10 mouse cellular contexts compared by ENCODE assay signal in genomic region chr11:117092711-117093110, GRCm38 (mm10). TPM values are rescaled to one million over a fixed set of nuclear protein-coding genes. Genes with fewer than 3 reads are reported as not detected.
DNase-seq lines count a peak whose midpoint lies in the region; ATAC-seq lines count a peak whose summit lies in the region.
"Had no signal": no experiment of that assay in that cellular context is flagged by ENCODE, and none has a peak within 500 bp of the region (broad histone marks: within the 10 kb centered on the region; RNA-seq: fewer than 3 reads in every experiment).

No protein-coding gene starts in this region.

- no peaks in the 10 kb centered on the region for H3K36me3 ChIP-seq in midbrain, embryonic 10.5 days
- no peaks in the 10 kb centered on the region for H3K36me3 ChIP-seq in midbrain, embryonic 15.5 days (replicated peaks)
- no peaks in the 10 kb centered on the region for H3K36me3 ChIP-seq in forebrain, embryonic 14.5 days (ENCODE audit: control insufficient read depth, insufficient read depth, low read length)
- H3K36me3 ChIP-seq in hindbrain, embryonic 11.5 days (ENCODE audit: control insufficient read depth, insufficient read depth, low read length), result no peaks in the 10 kb centered on the region
- H3K36me3 ChIP-seq: neural tube, embryonic 12.5 days had no signal

- no peak overlapping the region for H3K9ac ChIP-seq in midbrain, embryonic 15.5 days
- no peak overlapping the region for H3K9ac ChIP-seq in forebrain, embryonic 14.5 days (ENCODE audit: low read length)
- H3K9ac ChIP-seq in hindbrain, embryonic 11.5 days (ENCODE audit: low read depth, low read length), result no peak overlapping the region

- DNase-seq in gastrocnemius, postnatal 25 days, result peak; percentile 51
- DNase-seq in gastrocnemius, postnatal 14 days, result no peak
- DNase-seq in midbrain, embryonic 10.5 days (ENCODE audit: low spot score), result no peak
- no peak for DNase-seq in forebrain, embryonic 14.5 days (ENCODE audit: low spot score)
- DNase-seq in layer of hippocampus, postnatal 14 days (ENCODE audit: low spot score in 2 of 2), result no peak
- DNase-seq in hindbrain, embryonic 11.5 days (ENCODE audit: low spot score), result no peak
- DNase-seq: lung, postnatal 14 days had no signal

- H3K27ac ChIP-seq in midbrain, embryonic 10.5 days (replicated peaks), result peak overlapping the region; percentile 2
- H3K27ac ChIP-seq in midbrain, embryonic 15.5 days, result no peak overlapping the region
- H3K27ac ChIP-seq in forebrain, embryonic 14.5 days (ENCODE audit: low read depth, low read length), result no peak overlapping the region
- H3K27ac ChIP-seq in hindbrain, embryonic 11.5 days (ENCODE audit: low read depth, low read length), result no peak overlapping the region
- H3K27ac ChIP-seq: neural tube, embryonic 12.5 days had no signal

- peaks cover 44% of the 10 kb centered on the region for H3K4me1 ChIP-seq in midbrain, embryonic 10.5 days
- peaks cover 12% of the 10 kb centered on the region for H3K4me1 ChIP-seq in midbrain, embryonic 15.5 days
- H3K4me1 ChIP-seq in forebrain, embryonic 14.5 days (ENCODE audit: control insufficient read depth, insufficient read depth, low read length), result no peaks in the 10 kb centered on the region
- peaks cover 10% of the 10 kb centered on the region; the same call in 1 of the 2 replicates for H3K4me1 ChIP-seq in hindbrain, embryonic 11.5 days (replicated peaks; ENCODE audit: control insufficient read depth, insufficient read depth, low read length)

- intact Hi-C loops in gastrocnemius, postnatal 14 days (cut with DNase I; ENCODE audit: low total_unique reads), result no loop called here

- no peak for ATAC-seq in midbrain, embryonic 15.5 days (replicated peaks)
- peak; percentile 77 for ATAC-seq in monocyte, adult 5-6 weeks (replicated peaks; ENCODE audit: insufficient number of reproducible peaks, low FRiP score, low TSS enrichment, poor library complexity, severe bottlenecking)
- ATAC-seq in forebrain, embryonic 14.5 days, result no peak
- ATAC-seq in hindbrain, embryonic 11.5 days (ENCODE audit: low FRiP score), result no peak

- WGBS in midbrain, embryonic 10.5 days, result 18% methylated on average over 8 of the region's 8 CpGs
- WGBS in midbrain, embryonic 15.5 days, result 21% methylated on average over 8 of the region's 8 CpGs
- 27% methylated on average over 8 of the region's 8 CpGs for WGBS in forebrain, embryonic 14.5 days
- WGBS in hindbrain, embryonic 11.5 days, result 9% methylated on average over 8 of the region's 8 CpGs

- H3K4me3 ChIP-seq in midbrain, embryonic 10.5 days, result no peak overlapping the region
- no peak overlapping the region for H3K4me3 ChIP-seq in midbrain, embryonic 15.5 days
- H3K4me3 ChIP-seq in forebrain, embryonic 14.5 days (ENCODE audit: low read depth, low read length), result no peak overlapping the region
- H3K4me3 ChIP-seq in hindbrain, embryonic 11.5 days (ENCODE audit: low read depth, low read length), result no peak overlapping the region
- H3K4me3 ChIP-seq: neural tube, embryonic 12.5 days had no signal

- no peaks in the 10 kb centered on the region for H3K27me3 ChIP-seq in midbrain, embryonic 10.5 days (ENCODE audit: low read depth, poor library complexity, severe bottlenecking)
- no peaks in the 10 kb centered on the region for H3K27me3 ChIP-seq in midbrain, embryonic 15.5 days (replicated peaks)
- no peaks in the 10 kb centered on the region for H3K27me3 ChIP-seq in forebrain, embryonic 14.5 days (replicated peaks; ENCODE audit: control insufficient read depth, insufficient read depth, low read length)
- H3K27me3 ChIP-seq in hindbrain, embryonic 11.5 days (ENCODE audit: control insufficient read depth, insufficient read depth, low read length), result no peaks in the 10 kb centered on the region
- H3K27me3 ChIP-seq: neural tube, embryonic 12.5 days had no signal

- H3K9me3 ChIP-seq in midbrain, embryonic 10.5 days (replicated peaks), result no peaks in the 10 kb centered on the region
- no peaks in the 10 kb centered on the region for H3K9me3 ChIP-seq in midbrain, embryonic 15.5 days
- H3K9me3 ChIP-seq in forebrain, embryonic 14.5 days (replicated peaks; ENCODE audit: control insufficient read depth, low read length), result no peaks in the 10 kb centered on the region
- no peaks in the 10 kb centered on the region for H3K9me3 ChIP-seq in hindbrain, embryonic 11.5 days (ENCODE audit: control insufficient read depth, low read length)
- H3K9me3 ChIP-seq: neural tube, embryonic 12.5 days had no signal

- no peak overlapping the region for H3K4me2 ChIP-seq in midbrain, embryonic 15.5 days
- H3K4me2 ChIP-seq in forebrain, embryonic 14.5 days (ENCODE audit: low read length), result no peak overlapping the region
- H3K4me2 ChIP-seq in hindbrain, embryonic 11.5 days (replicated peaks; ENCODE audit: low read depth, low read length), result no peak overlapping the region

RNA-seq across cellular contexts. Expression of gene Sec14l1, which starts 22.3 kb away (rescaled TPM):
- total RNA-seq in gastrocnemius, postnatal 25 days (2021), result 10 to 100 TPM; 40.7 to 45.1 TPM
- 10 to 100 TPM; 58.1 to 58.7 TPM for total RNA-seq in gastrocnemius, postnatal 14 days (2021)
- polyA plus RNA-seq in midbrain, embryonic 10.5 days (2016; fragmentation: Nextera tagmentation; extraction: Ambion mirVana), result 49.9 and 58.0 TPM in 2 replicates
- 62.8 and 63.9 TPM in 2 replicates for polyA plus RNA-seq in midbrain, embryonic 15.5 days (2015; fragmentation: Nextera tagmentation; extraction: Ambion mirVana)
- 65.4 to 73.2 TPM (median 72.7 TPM) in 3 replicates for total RNA-seq in monocyte, adult 5-6 weeks (2017)
- polyA plus RNA-seq in forebrain, embryonic 14.5 days (2014; fragmentation: Nextera tagmentation; extraction: Ambion mirVana), result 43.6 and 56.3 TPM in 2 replicates
- total RNA-seq in layer of hippocampus, postnatal 14 days (2021), result 100 to 1,000 TPM; 171 to 174 TPM
- polyA plus RNA-seq in hindbrain, embryonic 11.5 days (2014; fragmentation: Nextera tagmentation; extraction: Ambion mirVana), result 36.7 and 36.9 TPM in 2 replicates
